Mouse (Mus musculus) kidney, adult 2 months (tissue): ENCODE results near the gene Rbm20.

Experiments
- CTCF ChIP-seq: fragments of 200-500 bp; conservative IDR thresholded peaks from 2 replicates; pipeline ENCODE4 v1.5.1; 2011; ENCODE audit warnings: low read depth, mild to moderate bottlenecking, control low read depth, low read length, moderate library complexity, mixed read lengths; ENCODE audit not compliant: insufficient read depth, insufficient read length
- POLR2A ChIP-seq: fragments of 200-500 bp; IDR thresholded peaks from one replicate; pipeline ENCODE4 v1.6.1; 2011; ENCODE audit warnings: low read depth, low read length, control low read depth

- no peak for TF ChIP-seq CTCF
- no peak for TF ChIP-seq POLR2A
Observed at GRCm38 (mm10) chr19:53833745-53834369, 156.8 kb downstream of the Rbm20 start.
